Mouse (Mus musculus) lung, embryonic 16.5 days (tissue): ENCODE results near the gene Sf3b1. TPM values are rescaled to one million over a fixed set of nuclear protein-coding genes. Genes with fewer than 3 reads are reported as not detected.
"Not testable (repeated sequence)": the region's sequence is repeated elsewhere in the genome, so short reads cannot be mapped to it uniquely, and the experiment has no call there.

ENCODE experiments used
- ATAC-seq: fragments of 200-750 bp; cut with Nextera tagmentation; 2 replicates; pipeline ENCODE4 v1.8.0; 2017; ENCODE audit warnings: low read depth, mild to moderate bottlenecking, moderate library complexity
- H3K27ac ChIP-seq: fragments of 300-500 bp; sonication (generic); 2 replicates; pipeline ENCODE4 v1.5.1; 2014; ENCODE audit warnings: mild to moderate bottlenecking, control low read depth, low read length
- H3K27me3 ChIP-seq: fragments of 300-500 bp; sonication (generic); 2 replicates; pipeline ENCODE4 v1.6.1; 2014; ENCODE audit warnings: low read depth, low read length, mixed read lengths; ENCODE audit not compliant: control insufficient read depth, insufficient read depth
- H3K36me3 ChIP-seq: fragments of 300-500 bp; sonication (generic); 2 replicates; pipeline ENCODE4 v1.6.1; 2014; ENCODE audit warnings: low read length; ENCODE audit not compliant: control insufficient read depth, insufficient read depth
- H3K4me1 ChIP-seq: fragments of 300-500 bp; sonication (generic); replicated peaks from 2 replicates; pipeline ENCODE4 v1.6.1; 2014; ENCODE audit warnings: low read length, mixed read lengths; ENCODE audit not compliant: control insufficient read depth, insufficient read depth
- H3K4me2 ChIP-seq: fragments of 300-500 bp; sonication (generic); 2 replicates; pipeline ENCODE4 v1.6.1; 2014; ENCODE audit warnings: low read depth, low read length, control low read depth
- H3K4me3 ChIP-seq: fragments of 300-500 bp; sonication (generic); 2 replicates; pipeline ENCODE4 v1.5.1; 2014; ENCODE audit warnings: mild to moderate bottlenecking, low read length, control low read depth
- H3K9ac ChIP-seq: fragments of 300-500 bp; sonication (generic); 2 replicates; pipeline ENCODE4 v1.6.1; 2014; ENCODE audit warnings: low read length, control low read depth
- H3K9me3 ChIP-seq: fragments of 300-500 bp; sonication (generic); 2 replicates; pipeline ENCODE4 v1.6.1; 2016; ENCODE audit warnings: low read length; ENCODE audit not compliant: control insufficient read depth
- WGBS: fragments of 180-500 bp; shearing (Covaris S2); extraction: QIAGEN DNeasy Blood & Tissue Kit; methylation state at CpG from one replicate; pipeline ENCODE4 v1.1.7; 2014; 5-methylcytosine and 5-hydroxymethylcytosine counted together
- polyA plus RNA-seq: library from polyadenylated mRNA; unstranded; fragments of >200 nt; fragmentation: Nextera tagmentation; extraction: Ambion mirVana; gene quantifications from 2 replicates; pipeline ENCODE4 v1.2.1, GENCODE M21; 2015

Sf3b1 gene
- polyA plus RNA-seq, 1 experiment from 2014 or later: 321 TPM

DNA sequence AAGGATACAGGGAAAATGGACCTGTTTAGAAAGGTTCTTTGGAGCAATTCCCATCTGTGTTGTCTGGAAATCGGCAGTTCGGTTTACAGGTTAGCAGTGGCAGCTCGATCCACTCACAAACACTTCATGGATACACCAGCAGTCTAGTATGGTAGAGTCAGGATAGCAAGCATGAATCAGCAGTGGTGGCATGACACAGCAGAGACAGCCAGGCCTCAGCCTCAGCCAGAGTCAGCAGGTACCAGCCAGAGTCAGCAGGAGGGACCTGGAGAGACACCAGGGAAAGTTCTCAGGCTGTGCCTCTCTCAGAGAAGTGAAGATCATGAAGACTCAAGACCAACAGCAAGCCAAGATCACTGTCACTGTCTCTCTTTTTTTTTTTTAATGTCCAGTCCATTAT, 60.4 kb downstream of the Sf3b1 start:
- no peak overlapping the region for H3K9ac ChIP-seq
- no peak for ATAC-seq
- H3K9me3 ChIP-seq: no peaks in the 10 kb centered on the region
- WGBS: 88% methylated on average over 3 of the region's 3 CpGs
- no peaks in the 10 kb centered on the region for H3K36me3 ChIP-seq
- H3K27ac ChIP-seq: no peak overlapping the region
- no peaks in the 10 kb centered on the region for H3K27me3 ChIP-seq
- H3K4me3 ChIP-seq: no peak overlapping the region
- no peaks in the 10 kb centered on the region for H3K4me1 ChIP-seq
- H3K4me2 ChIP-seq: no peak overlapping the region

DNA sequence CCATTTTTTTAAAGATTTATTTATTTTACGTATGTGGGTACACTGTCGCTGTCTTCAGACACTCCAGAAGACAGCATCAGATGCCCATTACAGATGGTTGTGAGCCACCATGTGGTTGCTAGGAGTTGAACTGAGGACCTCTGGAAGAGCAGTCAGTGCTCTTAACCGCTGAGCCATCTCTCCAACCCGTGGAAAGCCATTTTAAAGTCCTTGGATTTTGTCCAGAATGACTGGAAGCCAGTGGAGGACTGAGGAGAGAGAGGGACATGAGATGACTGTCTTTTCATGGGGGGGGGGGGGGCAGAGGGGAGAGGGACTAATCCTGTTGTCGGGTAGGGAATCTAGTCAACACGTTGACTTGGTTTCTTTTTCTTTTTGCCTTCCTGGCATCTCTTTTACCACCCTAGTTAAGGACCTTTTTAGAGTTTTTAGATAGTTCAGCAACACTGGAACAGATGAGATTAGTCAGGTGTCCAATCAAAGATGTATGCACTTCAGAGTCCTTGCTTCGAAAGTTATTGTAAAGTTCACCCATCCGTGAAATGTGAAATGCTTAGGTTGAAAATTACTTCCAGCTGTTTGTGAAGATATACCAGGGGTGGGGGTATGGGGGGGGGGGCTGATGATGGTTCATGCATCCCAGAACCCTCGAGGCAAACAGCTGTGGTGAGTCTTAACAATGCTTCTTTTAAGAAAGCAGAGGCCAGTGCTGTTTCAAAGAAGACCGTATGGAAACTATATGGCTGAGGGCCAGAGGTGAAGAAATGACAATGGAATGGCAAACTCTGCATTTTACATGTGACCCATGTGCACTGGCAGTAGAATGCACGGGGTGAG, 61.9 kb downstream of the Sf3b1 start:
- no peaks in the 10 kb centered on the region for H3K36me3 ChIP-seq
- ATAC-seq: no peak
- WGBS: 64% methylated on average over 11 of the region's 11 CpGs
- H3K9ac ChIP-seq: no peak overlapping the region
- H3K4me2 ChIP-seq: no peak overlapping the region
- H3K27ac ChIP-seq: no peak overlapping the region
- H3K4me1 ChIP-seq: no peaks in the 10 kb centered on the region
- no peaks in the 10 kb centered on the region for H3K27me3 ChIP-seq
- H3K4me3 ChIP-seq: no peak overlapping the region
- no peaks in the 10 kb centered on the region for H3K9me3 ChIP-seq

DNA sequence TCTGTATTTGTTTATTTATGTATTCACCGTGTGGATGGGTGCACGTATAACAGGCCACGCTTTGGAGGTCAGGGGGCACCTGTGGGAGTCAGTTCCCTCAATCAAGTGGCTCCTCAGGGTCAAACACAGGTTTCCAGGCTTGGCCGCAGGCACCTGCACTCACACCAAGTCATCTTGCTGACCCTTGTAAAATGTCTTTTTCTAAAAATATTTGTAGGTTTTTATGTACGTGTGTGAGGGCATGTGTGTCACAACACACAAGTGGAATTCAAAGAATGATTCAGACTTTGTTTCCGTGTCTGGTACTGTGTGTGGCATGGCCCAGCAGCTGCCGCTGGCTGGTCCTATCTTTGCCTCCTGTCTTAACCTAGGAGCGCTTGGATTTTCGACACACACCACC, 65.6 kb downstream of the Sf3b1 start:
- Histone ChIP-seq H3K4me1 (no peaks in the 10 kb centered on the region), H3K4me3 (no peak overlapping the region), H3K9me3 (no peaks in the 10 kb centered on the region), H3K27ac (no peak overlapping the region), H3K4me2 (no peak overlapping the region), H3K27me3 (no peaks in the 10 kb centered on the region), H3K36me3 (no peaks in the 10 kb centered on the region), H3K9ac (no peak overlapping the region)
- WGBS: 64% methylated on average over 9 of the region's 9 CpGs
- ATAC-seq: no peak

DNA sequence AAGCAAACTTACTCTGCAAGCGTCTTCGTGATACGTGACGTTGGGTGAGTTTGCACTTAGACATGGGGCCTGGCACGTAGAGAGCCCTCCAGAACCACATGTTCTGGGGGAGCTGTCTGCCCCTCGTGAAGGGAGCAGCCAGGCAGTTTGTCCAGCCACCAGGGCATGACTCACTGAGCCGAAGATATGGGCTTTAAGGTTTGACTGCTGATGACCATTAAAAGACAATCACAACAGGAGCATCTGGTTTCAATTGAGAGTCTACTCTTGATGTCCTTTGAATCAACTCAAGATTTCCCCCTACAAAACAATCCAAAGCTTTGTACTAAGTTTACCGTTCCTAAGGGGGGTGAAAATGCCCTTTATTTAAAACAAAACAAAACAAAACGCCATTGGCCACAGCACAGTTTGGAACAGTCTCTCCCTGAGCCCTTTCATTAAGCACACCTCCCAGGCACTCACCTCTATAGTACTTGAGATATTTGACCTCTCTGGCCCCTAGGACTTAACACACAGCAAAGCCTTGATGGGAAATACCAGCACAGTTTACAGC, 66.6 kb downstream of the Sf3b1 start:
- no peak overlapping the region for H3K4me3 ChIP-seq
- no peaks in the 10 kb centered on the region for H3K36me3 ChIP-seq
- no peaks in the 10 kb centered on the region for H3K27me3 ChIP-seq
- H3K9me3 ChIP-seq: no peaks in the 10 kb centered on the region
- no peaks in the 10 kb centered on the region for H3K4me1 ChIP-seq
- ATAC-seq: no peak
- 49% methylated on average over 9 of the region's 9 CpGs for WGBS
- H3K9ac ChIP-seq: no peak overlapping the region
- no peak overlapping the region for H3K27ac ChIP-seq
- no peak overlapping the region for H3K4me2 ChIP-seq

DNA sequence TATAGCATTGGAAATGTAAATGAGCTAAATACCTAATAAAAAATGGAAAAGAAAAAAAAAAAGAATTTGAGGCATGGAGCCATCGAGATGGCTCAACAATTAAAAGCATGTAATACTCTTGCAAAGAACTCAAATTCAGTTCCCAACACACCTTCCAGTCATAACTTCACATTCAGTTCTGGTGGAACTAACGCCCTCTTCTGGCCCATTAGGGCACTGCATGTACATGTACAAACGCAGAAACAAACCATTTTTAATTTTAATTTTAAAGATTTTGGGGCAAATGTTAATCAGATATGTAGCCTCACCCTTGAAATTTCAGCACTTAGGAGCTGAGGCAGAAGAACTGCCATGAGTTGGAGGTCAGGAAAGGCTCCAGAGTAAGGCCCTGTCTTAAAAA, 68.8 kb downstream of the Sf3b1 start:
- Histone ChIP-seq H3K9ac (no peak overlapping the region), H3K27ac (no peak overlapping the region), H3K36me3 (no peaks in the 10 kb centered on the region), H3K9me3 (no peaks in the 10 kb centered on the region), H3K4me3 (no peak overlapping the region), H3K4me1 (no peaks in the 10 kb centered on the region), H3K27me3 (no peaks in the 10 kb centered on the region), H3K4me2 (no peak overlapping the region)
- WGBS: 66% methylated on average over 3 of the region's 3 CpGs
- ATAC-seq: no peak

DNA sequence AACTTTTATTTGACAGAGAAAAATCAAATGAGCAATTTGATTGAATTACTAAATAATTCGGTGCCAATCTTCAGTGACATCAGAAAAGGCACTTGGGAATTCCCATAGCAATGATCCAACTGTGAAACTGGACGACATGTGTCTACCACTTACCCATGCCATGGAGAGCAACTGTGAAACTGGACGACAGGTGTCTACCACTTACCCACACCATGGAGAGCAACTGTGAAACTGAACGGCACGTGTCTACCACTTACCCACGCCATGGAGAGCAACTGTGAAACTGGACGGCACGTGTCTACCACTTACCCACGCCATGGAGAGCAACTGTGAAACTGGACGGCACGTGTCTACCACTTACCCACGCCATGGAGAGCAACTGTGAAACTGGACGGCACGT, 70.3 kb downstream of the Sf3b1 start:
- not testable (repeated sequence) for H3K4me2 ChIP-seq, H3K36me3 ChIP-seq, H3K27me3 ChIP-seq, H3K27ac ChIP-seq, H3K4me3 ChIP-seq, H3K4me1 ChIP-seq, H3K9ac ChIP-seq, ATAC-seq, H3K9me3 ChIP-seq
- WGBS: 84% methylated on average over 11 of the region's 14 CpGs

DNA sequence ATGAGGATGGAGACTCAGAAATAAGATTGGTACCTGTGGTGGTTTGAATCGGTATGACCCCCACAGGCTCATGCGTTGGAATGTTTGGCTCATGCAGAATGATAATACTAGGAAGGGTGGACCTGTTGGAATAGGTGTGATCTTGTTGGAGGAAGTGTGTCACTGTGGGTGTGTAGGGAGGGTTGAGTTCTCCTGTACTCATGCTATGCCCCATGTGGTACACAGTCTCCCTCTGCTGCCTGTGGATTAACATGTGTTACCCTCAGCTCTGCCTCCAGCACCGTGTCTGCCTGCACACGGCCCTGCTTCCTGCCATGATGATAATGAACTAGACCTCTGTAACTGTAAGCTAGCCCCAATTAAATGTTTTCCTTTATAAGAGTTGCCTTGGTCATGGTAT, 72.4 kb downstream of the Sf3b1 start:
- H3K4me3 ChIP-seq: no peak overlapping the region
- 77% methylated on average over 4 of the region's 4 CpGs for WGBS
- H3K36me3 ChIP-seq: no peaks in the 10 kb centered on the region
- no peaks in the 10 kb centered on the region for H3K27me3 ChIP-seq
- no peak overlapping the region for H3K9ac ChIP-seq
- no peaks in the 10 kb centered on the region for H3K4me1 ChIP-seq
- no peak for ATAC-seq
- no peak overlapping the region for H3K4me2 ChIP-seq
- H3K27ac ChIP-seq: no peak overlapping the region
- H3K9me3 ChIP-seq: no peaks in the 10 kb centered on the region

DNA sequence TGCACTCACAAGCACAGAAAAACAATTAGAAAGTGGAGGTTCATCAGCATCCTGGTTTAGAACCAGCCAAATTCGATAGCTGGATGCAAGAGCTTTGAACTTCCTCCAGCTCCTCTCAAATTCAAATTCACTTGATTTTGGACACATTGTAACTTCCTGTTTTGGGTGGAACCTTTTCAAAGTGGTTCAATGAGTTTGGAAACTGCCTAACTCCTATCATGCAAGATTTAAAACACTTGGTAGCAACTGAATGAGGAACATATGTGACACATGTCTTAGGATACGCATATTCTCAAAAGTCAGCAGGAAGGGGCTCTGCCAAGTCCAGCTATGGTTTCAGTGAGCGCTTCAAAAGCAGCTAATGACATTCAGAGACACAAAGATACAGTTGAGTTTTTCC, 82.6 kb downstream of the Sf3b1 start:
- Histone ChIP-seq H3K27ac (no peak overlapping the region), H3K9me3 (no peaks in the 10 kb centered on the region), H3K4me1 (0 out of 2 replicates have a peak, but pooled peaks cover 3% of the 10 kb centered on the region), H3K4me3 (no peak overlapping the region), H3K4me2 (no peak overlapping the region), H3K36me3 (no peaks in the 10 kb centered on the region), H3K27me3 (no peaks in the 10 kb centered on the region), H3K9ac (no peak overlapping the region)
- ATAC-seq: no peak
- 57% methylated on average over 3 of the region's 3 CpGs for WGBS

DNA sequence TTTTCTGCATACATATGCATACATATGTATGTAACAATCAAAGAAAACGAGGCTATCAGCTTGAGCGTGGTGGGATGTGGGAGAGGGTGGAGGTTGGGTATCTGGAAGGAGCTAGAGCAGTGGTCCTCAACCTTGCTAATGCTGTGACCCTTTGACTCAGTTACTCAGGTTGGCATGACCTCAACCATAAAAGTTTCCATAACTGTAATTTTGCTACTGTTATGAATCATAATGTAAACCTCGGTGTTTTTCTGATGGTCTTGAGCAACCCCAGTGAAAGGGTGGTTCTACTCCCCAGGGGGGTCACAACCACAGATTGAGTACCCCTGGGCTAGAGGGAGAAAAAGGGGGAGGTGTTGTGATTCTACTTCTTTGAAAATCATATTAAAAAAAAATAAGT, 91.8 kb downstream of the Sf3b1 start:
- no peaks in the 10 kb centered on the region for H3K9me3 ChIP-seq
- ATAC-seq: no peak
- H3K27me3 ChIP-seq: no peaks in the 10 kb centered on the region
- no peak overlapping the region for H3K9ac ChIP-seq
- no peak overlapping the region for H3K4me3 ChIP-seq
- H3K27ac ChIP-seq: no peak overlapping the region
- no peak overlapping the region for H3K4me2 ChIP-seq
- H3K4me1 ChIP-seq: no peaks in the 10 kb centered on the region
- WGBS: 73% methylated on average over 3 of the region's 3 CpGs
- H3K36me3 ChIP-seq: no peaks in the 10 kb centered on the region
